Mouse (Mus musculus) NIH3T3 (cell line): ENCODE data around the gene Ticam1.
"Not testable (repeated sequence)": the region's sequence is repeated elsewhere in the genome, so short reads cannot be mapped to it uniquely, and the experiment has no call there.

Experiments used
- DNase-seq: peaks from one replicate; pipeline ENCODE4 v3.0.0-alpha.2; 2012; ENCODE audit warnings: low read depth

The Ticam1 gene

GRCm38 (mm10) chr17:56262645-56263094 is 13.9 kb downstream of the Ticam1 start:
- DNase-seq: no peak

DNA sequence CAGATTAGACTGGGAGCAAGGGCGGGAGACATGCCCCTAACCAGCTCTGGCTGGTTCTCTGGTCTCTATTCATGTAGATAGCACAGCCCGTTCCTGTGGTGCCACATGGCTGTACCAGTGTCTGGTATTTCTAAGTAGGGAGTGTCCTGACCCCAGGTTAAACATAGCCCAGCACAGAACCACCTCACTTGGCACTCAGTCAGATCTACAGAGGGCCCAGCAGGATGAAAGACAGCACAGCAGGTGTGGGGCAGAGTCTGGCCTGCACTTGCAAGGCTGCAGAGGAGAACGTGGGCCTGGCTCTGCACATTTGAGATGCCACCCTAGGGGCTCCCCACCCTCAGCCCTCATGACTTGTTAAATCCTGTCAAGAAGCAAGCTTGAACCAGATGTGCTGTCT is 15.4 kb downstream of the Ticam1 start:
- DNase-seq: no peak

DNA sequence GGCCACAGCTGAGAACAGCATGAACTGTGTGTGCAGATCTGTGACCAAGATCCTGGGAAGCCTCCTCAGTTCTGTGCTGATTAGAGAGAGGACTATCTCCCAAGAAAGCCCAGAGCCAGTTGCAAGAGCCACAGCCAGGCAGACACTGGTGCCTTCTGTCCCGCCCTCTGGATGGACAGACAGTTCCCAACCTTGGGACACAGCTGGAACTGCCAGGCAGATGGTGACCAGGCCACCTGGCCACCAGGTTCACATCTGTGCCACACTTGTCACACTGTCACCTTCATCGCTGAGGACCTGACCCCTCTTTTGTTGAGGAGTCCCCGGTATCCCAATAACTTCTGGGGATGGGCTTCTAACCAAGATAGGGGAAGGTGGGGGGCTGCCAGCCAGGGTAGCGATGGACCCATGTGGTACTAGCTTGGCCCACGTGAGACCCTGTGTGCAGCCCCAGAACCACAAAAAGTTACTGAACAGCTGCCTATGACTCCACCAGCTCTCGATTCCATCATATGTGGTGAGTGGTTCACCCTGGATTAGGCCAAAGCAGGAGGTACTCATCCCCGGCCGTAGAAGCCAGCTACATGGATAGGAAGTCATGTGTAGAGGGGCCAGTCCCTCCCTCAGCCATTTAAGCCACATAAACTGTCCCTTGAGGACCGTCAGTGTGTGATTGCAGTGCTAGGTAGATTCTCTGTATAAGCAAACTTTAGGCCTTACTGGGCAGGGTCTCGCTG is 17.1 kb downstream of the Ticam1 start:
- no peak for DNase-seq

- DNase-seq: not testable (repeated sequence)
These were observed 17.8 kb downstream of the Ticam1 start for GRCm38 (mm10) chr17:56258812-56259211.

DNA sequence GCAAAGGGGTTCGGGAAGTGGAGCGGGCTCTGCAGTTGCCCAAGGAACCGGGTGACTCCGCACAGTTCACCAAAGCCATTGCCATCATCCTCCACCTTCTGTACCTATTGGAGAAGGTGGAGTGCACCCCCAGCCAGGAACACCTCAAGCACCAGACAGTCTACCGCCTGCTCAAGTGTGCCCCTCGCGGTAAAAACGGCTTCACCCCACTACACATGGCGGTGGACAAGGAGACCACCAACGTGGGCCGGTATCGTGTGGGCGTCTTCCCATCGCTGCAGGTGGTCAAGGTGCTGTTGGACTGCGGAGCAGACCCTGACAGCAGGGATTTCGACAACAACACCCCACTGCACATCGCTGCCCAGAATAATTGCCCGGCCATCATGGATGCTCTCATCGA is 18.3 kb downstream of the Ticam1 start:
- DNase-seq: not testable (repeated sequence)

DNA sequence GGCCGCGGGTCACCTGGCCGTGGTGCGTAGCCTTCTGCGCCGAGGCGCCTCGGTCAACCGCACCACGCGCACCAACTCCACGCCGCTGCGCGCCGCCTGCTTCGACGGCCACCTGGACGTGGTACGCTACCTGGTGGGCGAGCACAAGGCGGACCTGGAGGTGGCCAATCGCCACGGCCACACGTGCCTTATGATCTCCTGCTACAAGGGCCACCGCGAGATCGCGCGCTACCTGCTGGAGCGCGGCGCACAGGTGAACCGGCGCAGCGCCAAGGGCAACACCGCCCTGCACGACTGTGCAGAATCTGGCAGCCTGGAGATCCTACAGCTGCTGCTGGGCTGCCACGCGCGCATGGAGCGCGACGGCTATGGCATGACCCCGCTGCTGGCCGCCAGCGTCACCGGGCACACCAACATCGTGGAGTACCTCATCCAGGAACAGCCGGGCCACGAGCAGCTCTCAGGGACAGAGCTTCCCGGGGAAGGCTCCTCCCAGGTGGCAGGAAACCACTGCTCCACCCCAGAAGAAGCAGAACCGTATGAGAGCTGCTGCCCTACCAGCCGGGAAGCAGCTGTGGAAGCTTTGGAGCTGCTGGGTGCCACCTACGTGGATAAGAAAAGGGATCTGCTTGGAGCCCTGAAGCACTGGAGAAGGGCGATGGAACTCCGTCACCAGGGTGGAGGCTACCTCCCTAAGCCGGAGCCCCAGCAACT is 19.2 kb downstream of the Ticam1 start:
- DNase-seq: no peak

DNA sequence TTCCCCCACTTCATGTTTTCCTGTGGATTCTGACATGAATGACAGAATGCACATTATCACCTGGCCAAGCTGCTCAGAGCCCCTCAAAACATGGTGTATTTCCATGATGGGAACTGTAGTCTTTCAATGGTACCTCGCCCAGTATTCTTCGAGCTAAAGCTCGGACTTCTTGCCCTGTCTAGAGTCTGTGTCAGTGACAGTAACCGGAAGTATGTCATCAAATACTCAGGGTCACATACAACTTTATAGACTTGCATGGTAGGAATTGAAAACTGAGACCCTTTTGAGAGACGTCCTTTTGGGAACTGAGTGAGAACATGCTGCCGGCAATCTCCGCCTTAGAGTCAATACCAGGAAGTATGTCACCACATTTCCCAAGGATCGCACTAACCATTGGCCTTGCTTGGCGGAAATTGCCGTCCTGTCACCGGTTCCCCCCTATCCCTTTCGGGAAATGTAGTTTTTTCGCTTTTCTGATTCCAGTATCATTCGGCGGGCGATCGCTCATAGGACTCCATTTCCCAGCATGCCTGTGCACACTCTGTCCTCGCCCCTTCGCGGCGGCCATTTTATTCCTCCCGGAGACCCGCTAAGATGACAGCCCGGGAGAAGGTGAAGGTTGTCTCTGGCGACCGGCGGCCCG is 20.2 kb downstream of the Ticam1 start, which contains the start of gene Fem1a:
TSS of gene Fem1a (plus strand) at position 572 of the 643 bp plus-strand sequence.
- DNase-seq: peak; percentile 97

DNA sequence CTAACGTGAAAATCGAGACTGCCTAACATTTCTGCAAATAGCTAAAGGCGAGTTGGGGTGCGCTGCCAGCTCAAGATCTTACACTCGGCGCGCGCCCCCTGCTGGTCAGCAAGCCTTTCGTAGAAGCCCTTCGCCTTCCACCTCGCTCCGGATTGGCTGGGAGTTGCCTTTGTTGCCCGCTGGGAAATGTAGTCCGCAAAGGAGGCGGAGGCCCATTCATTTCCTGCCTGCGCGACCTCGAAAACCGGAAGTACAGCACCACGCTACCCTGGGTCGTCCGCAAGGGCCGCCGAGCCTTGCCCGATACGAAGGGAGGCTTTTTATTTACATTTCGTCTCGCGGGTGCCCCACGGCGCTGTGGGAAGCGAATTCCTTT is 20.7 kb downstream of the Ticam1 start:
- DNase-seq: peak; percentile 100

GRCm38 (mm10) chr17:56255429-56255828 is 21.2 kb downstream of the Ticam1 start:
- peak; percentile 87 for DNase-seq

DNA sequence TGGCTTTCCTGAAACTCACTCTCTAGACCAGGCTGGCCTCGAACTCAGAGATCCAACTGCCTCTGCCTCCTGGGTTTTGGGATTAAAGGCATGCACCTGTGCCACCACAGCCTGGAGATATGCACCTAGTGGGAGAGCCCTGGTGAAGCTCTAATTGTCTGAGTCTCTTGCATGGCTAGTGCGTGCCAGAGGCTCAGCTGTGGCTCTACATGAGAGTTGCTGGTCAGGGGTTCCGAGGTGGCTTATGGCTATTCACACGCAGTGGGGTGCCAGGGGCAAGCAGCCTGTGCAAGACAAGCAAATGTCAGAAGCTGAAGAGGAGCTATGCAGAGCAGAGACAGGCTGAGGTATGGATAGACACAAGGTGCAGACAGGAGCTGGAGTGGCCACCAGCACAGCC is 21.9 kb downstream of the Ticam1 start:
- DNase-seq: no peak

- peak; percentile 82 for DNase-seq
These were observed 25.3 kb downstream of the Ticam1 start for GRCm38 (mm10) chr17:56251136-56251829.

DNA sequence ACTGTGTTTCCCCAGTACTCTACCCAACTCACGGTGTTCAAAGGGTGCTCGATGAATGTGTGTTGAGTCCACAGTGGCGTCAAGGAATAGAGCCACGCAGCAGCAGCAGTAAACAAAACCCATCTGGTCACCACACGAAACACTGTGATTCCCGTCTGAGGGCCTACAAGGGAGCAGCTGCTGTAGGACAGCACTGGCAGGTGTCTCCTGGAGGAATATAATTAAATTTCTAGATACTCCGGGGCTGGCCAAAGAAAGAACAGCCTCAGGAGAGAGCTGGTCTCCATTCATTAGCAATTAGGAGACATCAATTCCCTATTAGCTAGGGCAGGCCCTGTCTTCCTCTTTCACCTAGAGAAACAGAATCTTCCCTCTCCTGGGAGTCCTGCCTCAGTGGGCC is 31.0 kb downstream of the Ticam1 start:
- DNase-seq: no peak

GRCm38 (mm10) chr17:56241541-56242401 is 34.8 kb downstream of the Ticam1 start:
- peak; percentile 91 for DNase-seq

DNA sequence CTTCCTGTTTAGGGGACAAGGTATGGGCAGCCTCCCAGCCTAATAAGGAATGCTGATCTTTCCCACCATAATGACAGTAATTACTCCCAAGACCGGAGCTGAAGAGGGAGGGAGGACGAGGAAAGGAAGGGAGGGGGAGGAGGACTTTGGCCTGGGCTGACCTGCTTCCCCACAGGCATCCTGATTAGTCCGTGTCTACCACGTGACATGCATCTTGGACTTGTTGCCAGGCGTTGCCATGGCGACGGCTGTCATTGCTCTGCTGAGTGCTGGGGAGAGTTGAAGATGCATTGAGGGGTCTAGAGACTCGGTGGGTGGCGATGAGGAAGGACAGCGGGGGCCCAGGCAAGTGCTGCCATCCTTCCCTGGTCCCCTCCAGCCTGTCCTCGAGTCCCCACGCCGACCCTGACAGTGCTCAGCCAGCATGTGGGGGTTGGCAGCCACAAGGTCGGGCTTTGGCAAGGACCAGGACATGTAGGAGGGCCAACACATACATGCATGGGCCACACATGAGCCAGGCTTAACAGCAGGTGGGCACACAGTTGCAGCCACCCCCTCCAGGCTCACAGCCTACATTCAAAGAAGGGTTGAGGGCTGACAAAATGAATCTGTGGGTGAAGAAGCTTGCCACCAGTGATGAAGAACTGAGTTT is 42.6 kb downstream of the Ticam1 start:
- peak; percentile 67 for DNase-seq

- no peak for DNase-seq
These were observed 43.2 kb downstream of the Ticam1 start for GRCm38 (mm10) chr17:56233389-56233788.

DNA sequence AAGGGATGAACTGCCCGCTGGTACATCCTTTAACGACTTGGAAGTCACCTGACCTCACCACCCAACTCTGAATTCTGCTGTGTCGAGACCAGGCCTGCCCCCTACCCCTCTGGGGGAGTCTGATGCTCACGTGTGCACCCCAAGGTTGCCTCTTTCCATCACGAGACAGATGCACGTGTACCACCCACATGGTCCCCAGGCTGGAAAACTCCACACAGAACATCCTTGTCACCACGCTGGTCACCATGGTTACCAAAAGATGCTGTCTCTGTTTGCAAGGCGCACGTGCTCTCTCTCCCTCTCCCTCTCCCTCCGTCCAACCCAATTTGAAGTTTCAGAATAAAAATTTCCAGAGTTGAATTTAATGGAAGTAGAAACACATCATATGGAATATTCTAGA is 46.6 kb downstream of the Ticam1 start:
- no peak for DNase-seq

DNA sequence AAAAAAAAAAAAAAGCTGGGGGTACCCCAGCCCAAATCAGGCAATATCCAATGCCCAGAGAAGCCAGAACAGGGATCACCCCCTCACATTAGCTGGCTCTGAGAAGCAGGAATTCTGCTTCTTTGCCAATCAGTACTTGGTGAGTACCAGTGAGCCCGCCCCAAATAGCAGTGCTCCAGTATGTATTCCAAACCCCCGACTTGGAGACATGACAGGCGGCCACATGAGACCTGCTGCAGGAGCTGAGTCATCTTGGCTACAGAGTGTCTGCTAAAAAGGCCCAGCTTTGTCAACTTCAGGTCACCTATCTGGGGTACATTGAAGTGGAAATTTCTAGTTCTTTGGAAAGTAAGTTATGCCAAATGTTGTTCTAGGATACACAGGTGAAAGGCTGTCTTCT is 50.0 kb downstream of the Ticam1 start:
- DNase-seq: peak; percentile 52

- DNase-seq: no peak
These were observed 51.7 kb downstream of the Ticam1 start for GRCm38 (mm10) chr17:56224916-56225315.

DNA sequence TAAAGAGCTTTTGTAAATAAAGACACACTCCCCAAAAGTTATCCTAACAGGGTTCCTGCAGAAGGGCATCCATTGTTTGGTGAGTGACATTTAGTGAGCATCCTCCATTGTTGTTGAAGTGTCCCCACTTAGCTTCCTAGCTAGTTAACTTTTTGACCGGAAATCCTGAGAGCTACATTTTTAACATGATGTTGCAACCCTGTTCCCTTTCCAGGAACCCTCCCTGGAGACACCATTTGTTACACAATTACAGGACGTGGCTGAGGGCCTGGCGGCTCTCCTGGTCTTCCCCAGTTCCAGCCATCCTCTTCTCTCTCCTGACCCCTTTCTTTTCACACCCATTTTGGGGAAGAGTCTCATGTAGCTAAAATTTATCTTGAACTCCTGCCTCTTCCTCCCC is 56.8 kb downstream of the Ticam1 start:
- DNase-seq: peak; percentile 88
